Mouse (Mus musculus): Measurements from ENCODE around the gene Notch2. TPM values are rescaled to one million over a fixed set of nuclear protein-coding genes. Genes with fewer than 3 reads are reported as not detected.
A peak's percentile ranks its signal among the peaks of the same experiment; 100 is the strongest.
"Not testable (repeated sequence)": the region's sequence is repeated elsewhere in the genome, so short reads cannot be mapped to it uniquely, and the experiment has no call there.

Notch2 gene
- total RNA-seq, 2 experiments from 2014 or later: 27.9 to 31.3 TPM

- peak; percentile 93 for ATAC-seq (replicated peaks; ENCODE audit: poor library complexity, severe bottlenecking)
Measured at GRCm38 (mm10) chr3:98046305-98046704, 33.0 kb downstream of the Notch2 start.

GRCm38 (mm10) chr3:98049671-98050070 is 36.3 kb downstream of the Notch2 start:
- ATAC-seq (replicated peaks; ENCODE audit: poor library complexity, severe bottlenecking): no peak

- not testable (repeated sequence) for ATAC-seq (replicated peaks; ENCODE audit: poor library complexity, severe bottlenecking)
Measured at GRCm38 (mm10) chr3:98050086-98050485, 36.8 kb downstream of the Notch2 start.

- ATAC-seq (replicated peaks; ENCODE audit: poor library complexity, severe bottlenecking): no peak
Measured at GRCm38 (mm10) chr3:98050492-98051406, 37.4 kb downstream of the Notch2 start.

GRCm38 (mm10) chr3:98051407-98051968 is 38.2 kb downstream of the Notch2 start:
- ATAC-seq (replicated peaks; ENCODE audit: poor library complexity, severe bottlenecking): no peak; the same call in 1 of the 2 replicates

GRCm38 (mm10) chr3:98052507-98053430 is 39.4 kb downstream of the Notch2 start:
- no peak for ATAC-seq (replicated peaks; ENCODE audit: poor library complexity, severe bottlenecking)

- ATAC-seq (replicated peaks; ENCODE audit: poor library complexity, severe bottlenecking): no peak
Measured at GRCm38 (mm10) chr3:98053817-98054216, 40.5 kb downstream of the Notch2 start.

GRCm38 (mm10) chr3:98054334-98055007 is 41.1 kb downstream of the Notch2 start:
- no peak for ATAC-seq (replicated peaks; ENCODE audit: poor library complexity, severe bottlenecking)

- no peak for ATAC-seq (replicated peaks; ENCODE audit: poor library complexity, severe bottlenecking)
Measured at GRCm38 (mm10) chr3:98055008-98055345, 41.6 kb downstream of the Notch2 start.

- peak; percentile 69 for ATAC-seq (replicated peaks; ENCODE audit: poor library complexity, severe bottlenecking)
Measured at GRCm38 (mm10) chr3:98055808-98056728, 42.7 kb downstream of the Notch2 start.

- ATAC-seq (replicated peaks; ENCODE audit: poor library complexity, severe bottlenecking): peak; percentile 57
Measured at GRCm38 (mm10) chr3:98056956-98057365, 43.6 kb downstream of the Notch2 start.

GRCm38 (mm10) chr3:98059076-98059475 is 45.7 kb downstream of the Notch2 start:
- ATAC-seq (replicated peaks; ENCODE audit: poor library complexity, severe bottlenecking): no peak

GRCm38 (mm10) chr3:98060981-98061660 is 47.8 kb downstream of the Notch2 start:
- peak; percentile 13; the same call in 1 of the 2 replicates for ATAC-seq (replicated peaks; ENCODE audit: poor library complexity, severe bottlenecking)

GRCm38 (mm10) chr3:98061661-98062330 is 48.5 kb downstream of the Notch2 start:
- no peak for ATAC-seq (replicated peaks; ENCODE audit: poor library complexity, severe bottlenecking)

GRCm38 (mm10) chr3:98062591-98063185 is 49.4 kb downstream of the Notch2 start:
- ATAC-seq (replicated peaks; ENCODE audit: poor library complexity, severe bottlenecking): peak; percentile 18

- peak; percentile 36 for ATAC-seq (replicated peaks; ENCODE audit: poor library complexity, severe bottlenecking)
Measured at GRCm38 (mm10) chr3:98063186-98063771, 50.0 kb downstream of the Notch2 start.

- no peak for ATAC-seq (replicated peaks; ENCODE audit: poor library complexity, severe bottlenecking)
Measured at GRCm38 (mm10) chr3:98063833-98064232, 50.5 kb downstream of the Notch2 start.
